In genomic region chr1:119504260-119505062, GRCm38 (mm10) we compare ENCODE assay signal across 8 mouse cellular contexts. TPM values are rescaled to one million over a fixed set of nuclear protein-coding genes. Genes with fewer than 3 reads are reported as not detected.
DNase-seq lines count a peak whose midpoint lies in the region; ATAC-seq and TF ChIP-seq lines count a peak whose summit lies in the region.

Gene Ralb, minus strand, starts transcription at chr1:119504794.

- WGBS in heart, embryonic 12.5 days: 1% methylated on average over 57 of the region's 57 CpGs
- WGBS in kidney, postnatal 0 days: under 1% methylated on average over 57 of the region's 57 CpGs
- WGBS in liver, embryonic 11.5 days: under 1% methylated on average over 57 of the region's 57 CpGs
- 1% methylated on average over 57 of the region's 57 CpGs for WGBS in stomach, embryonic 14.5 days

- peak within 1 kb of the TSS; percentile 89 for H3K9ac ChIP-seq in heart, embryonic 12.5 days
- peak within 1 kb of the TSS; percentile 68 for H3K9ac ChIP-seq in kidney, postnatal 0 days (ENCODE audit: low read depth, low read length)
- H3K9ac ChIP-seq in liver, embryonic 11.5 days (ENCODE audit: low read depth, low read length): peak within 1 kb of the TSS; percentile 76
- peak within 1 kb of the TSS; percentile 77 for H3K9ac ChIP-seq in stomach, embryonic 14.5 days (replicated peaks; ENCODE audit: low read depth, low read length)

- H3K4me3 ChIP-seq in heart, embryonic 12.5 days: peak within 1 kb of the TSS; percentile 84
- peak within 1 kb of the TSS; percentile 66 for H3K4me3 ChIP-seq in kidney, postnatal 0 days (replicated peaks; ENCODE audit: low read depth, low read length)
- H3K4me3 ChIP-seq in liver, embryonic 11.5 days (ENCODE audit: low read depth, low read length): peak within 1 kb of the TSS; percentile 78
- peak within 1 kb of the TSS; percentile 71 for H3K4me3 ChIP-seq in stomach, embryonic 14.5 days (ENCODE audit: low read depth, low read length)

- peak; percentile 93 for DNase-seq in CD4-positive helper T cell, adult 2 months (ENCODE audit: low read depth, low spot score)
- DNase-seq in brain, embryonic 18.5 days (ENCODE audit: low read depth, low spot score): peak; percentile 93
- DNase-seq in kidney, postnatal 0 days (ENCODE audit: low spot score): peak; percentile 100
- peak; percentile 96 for DNase-seq in liver, embryonic 11.5 days (ENCODE audit: low spot score)
- peak; percentile 92 for DNase-seq in naive thymus-derived CD4-positive, alpha-beta T cell, adult 2 months (ENCODE audit: low read depth)

- peaks cover 50% of the 10 kb centered on the region for H3K4me1 ChIP-seq in heart, embryonic 12.5 days (replicated peaks)
- H3K4me1 ChIP-seq in kidney, postnatal 0 days (replicated peaks; ENCODE audit: insufficient read depth, low read length): peaks cover 17% of the 10 kb centered on the region
- peaks cover 15% of the 10 kb centered on the region for H3K4me1 ChIP-seq in liver, embryonic 11.5 days (replicated peaks; ENCODE audit: control insufficient read depth, insufficient read depth, low read length)
- H3K4me1 ChIP-seq in stomach, embryonic 14.5 days (ENCODE audit: control insufficient read depth, insufficient read depth, low read length): peaks cover 14% of the 10 kb centered on the region; the same call in 1 of the 2 replicates

- TF ChIP-seq CTCF in kidney, postnatal 0 days (IDR thresholded peaks at IDR 0.05; ENCODE audit: low read depth): no peak

- peaks cover 17% of the 10 kb centered on the region for H3K36me3 ChIP-seq in heart, embryonic 12.5 days
- 0 out of 2 replicates have a peak, but pooled peaks cover 5% of the 10 kb centered on the region for H3K36me3 ChIP-seq in kidney, postnatal 0 days (ENCODE audit: insufficient read depth, low read length)
- H3K36me3 ChIP-seq in liver, embryonic 11.5 days (ENCODE audit: control insufficient read depth, insufficient read depth, low read length): no peaks in the 10 kb centered on the region
- H3K36me3 ChIP-seq in stomach, embryonic 14.5 days (ENCODE audit: control insufficient read depth, insufficient read depth, low read length): peaks cover under 1% of the 10 kb centered on the region; the same call in 1 of the 2 replicates

- ATAC-seq in erythroid progenitor cell, adult 5-6 weeks (replicated peaks; ENCODE audit: low FRiP score, poor library complexity, severe bottlenecking): peak; percentile 61
- ATAC-seq in heart, embryonic 12.5 days (ENCODE audit: insufficient number of reproducible peaks, low FRiP score): peak; percentile 96
- peak; percentile 98 for ATAC-seq in kidney, postnatal 0 days (replicated peaks; ENCODE audit: low FRiP score, low read depth)
- ATAC-seq in liver, embryonic 11.5 days (replicated peaks; ENCODE audit: low FRiP score): peak; percentile 97
- ATAC-seq in stomach, embryonic 14.5 days (ENCODE audit: insufficient number of reproducible peaks, insufficient read depth, low FRiP score, low read depth): peak; percentile 98

- 0 out of 2 replicates have a peak, but pooled peaks cover 3% of the 10 kb centered on the region for H3K9me3 ChIP-seq in heart, embryonic 12.5 days (replicated peaks)
- no peaks in the 10 kb centered on the region for H3K9me3 ChIP-seq in kidney, postnatal 0 days (replicated peaks; ENCODE audit: low read length)
- H3K9me3 ChIP-seq in liver, embryonic 11.5 days (ENCODE audit: control insufficient read depth, low read length): no peaks in the 10 kb centered on the region
- H3K9me3 ChIP-seq in stomach, embryonic 14.5 days (ENCODE audit: control insufficient read depth, low read depth, low read length): no peaks in the 10 kb centered on the region

- peak within 1 kb of the TSS; percentile 79 for H3K4me2 ChIP-seq in heart, embryonic 12.5 days
- peak within 1 kb of the TSS; percentile 70 for H3K4me2 ChIP-seq in kidney, postnatal 0 days (ENCODE audit: low read length)
- peak within 1 kb of the TSS; percentile 89 for H3K4me2 ChIP-seq in liver, embryonic 11.5 days
- H3K4me2 ChIP-seq in stomach, embryonic 14.5 days (replicated peaks; ENCODE audit: low read depth, low read length): peak within 1 kb of the TSS; percentile 84

- H3K27ac ChIP-seq in heart, embryonic 12.5 days (ENCODE audit: poor library complexity, severe bottlenecking): peak within 1 kb of the TSS; percentile 85
- H3K27ac ChIP-seq in kidney, postnatal 0 days: peak within 1 kb of the TSS; percentile 87
- H3K27ac ChIP-seq in liver, embryonic 11.5 days (ENCODE audit: low read depth, low read length): peak within 1 kb of the TSS; percentile 79
- peak within 1 kb of the TSS; percentile 67 for H3K27ac ChIP-seq in stomach, embryonic 14.5 days (ENCODE audit: low read length)

- no peaks in the 10 kb centered on the region for H3K27me3 ChIP-seq in heart, embryonic 12.5 days (replicated peaks)
- H3K27me3 ChIP-seq in kidney, postnatal 0 days (ENCODE audit: insufficient read depth, low read length): no peaks in the 10 kb centered on the region
- no peaks in the 10 kb centered on the region for H3K27me3 ChIP-seq in liver, embryonic 11.5 days (replicated peaks; ENCODE audit: control insufficient read depth, insufficient read depth, low read length)
- no peaks in the 10 kb centered on the region for H3K27me3 ChIP-seq in stomach, embryonic 14.5 days (ENCODE audit: control insufficient read depth, insufficient read depth, low read length)

RNA-seq across cellular contexts. Expression of gene Ralb, which starts in this region (rescaled TPM):
- 4.3 and 10.1 TPM in 2 replicates for total RNA-seq in erythroid progenitor cell, adult 5-6 weeks (2015; ENCODE audit: low replicate concordance)
- total RNA-seq in erythroid progenitor cell, adult 5-6 weeks (2017; ENCODE audit: low replicate concordance): 2.2 and 7.1 TPM in 2 replicates
- 184 and 194 TPM in 2 replicates for polyA plus RNA-seq in heart, embryonic 12.5 days (2016; fragmentation: Nextera tagmentation; extraction: Ambion mirVana)
- polyA plus RNA-seq in kidney, postnatal 0 days (2015; fragmentation: Nextera tagmentation; extraction: Ambion mirVana): 129 and 141 TPM in 2 replicates
- 92.1 and 96.8 TPM in 2 replicates for polyA plus RNA-seq in liver, embryonic 11.5 days (2014; fragmentation: Nextera tagmentation; extraction: Ambion mirVana)
- polyA plus RNA-seq in stomach, embryonic 14.5 days (2014; fragmentation: Nextera tagmentation; extraction: Ambion mirVana): 103 and 128 TPM in 2 replicates

Comparison
In these comparisons a context has a peak if more than half of its experiments do, and no peak if none do; other contexts are left out.
1. Peak in every context shown above with its lines: DNase-seq, ATAC-seq, H3K4me3 ChIP-seq and H3K27ac ChIP-seq.